20 mouse cellular contexts compared by ENCODE assay signal in the genomic region with DNA sequence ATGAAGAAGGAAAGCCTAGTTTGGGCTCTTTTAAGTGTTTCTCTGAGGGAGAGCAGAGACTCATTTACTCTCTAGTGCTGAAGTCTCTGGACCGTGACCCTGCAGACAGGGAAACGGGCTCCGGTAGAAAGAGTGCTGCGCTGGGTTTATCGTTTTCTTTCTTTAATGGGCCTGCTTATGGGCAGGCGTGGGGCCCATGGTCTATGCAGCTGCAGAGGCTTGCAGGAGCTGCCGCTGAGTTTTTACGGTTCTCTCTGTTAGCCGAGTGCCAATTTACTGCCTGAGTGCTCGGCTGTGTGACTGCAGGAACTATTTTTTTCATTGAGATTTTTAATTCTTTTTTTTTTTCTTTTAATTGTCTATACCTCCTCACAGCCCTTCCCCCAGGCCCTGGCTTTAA. TPM values are rescaled to one million over a fixed set of nuclear protein-coding genes. Genes with fewer than 3 reads are reported as not detected.
DNase-seq lines count a peak whose midpoint lies in the region; ATAC-seq lines count a peak whose summit lies in the region.
"Had no signal": no experiment of that assay in that cellular context is flagged by ENCODE, and none has a peak within 500 bp of the region (broad histone marks: within the 10 kb centered on the region; RNA-seq: fewer than 3 reads in every experiment).

No protein-coding gene starts in this region.

- H3K36me3 ChIP-seq in kidney, embryonic 14.5 days (ENCODE audit: control insufficient read depth, insufficient read depth, low read length), result no peaks in the 10 kb centered on the region
- no peaks in the 10 kb centered on the region for H3K36me3 ChIP-seq in neural tube, embryonic 12.5 days
- no peaks in the 10 kb centered on the region; the same call in 1 of the 2 replicates for H3K36me3 ChIP-seq in limb, embryonic 13.5 days
- H3K36me3 ChIP-seq: embryonic facial prominence, embryonic 12.5 days had no signal

- H3K4me2 ChIP-seq in kidney, embryonic 14.5 days (replicated peaks; ENCODE audit: low read depth, low read length), result no peak overlapping the region
- peak overlapping the region; percentile 14; the same call in 1 of the 2 replicates for H3K4me2 ChIP-seq in neural tube, embryonic 12.5 days (replicated peaks)
- 0 out of 2 replicates have a peak overlapping the region, but pooled peaks have one; percentile 5 for H3K4me2 ChIP-seq in limb, embryonic 13.5 days (replicated peaks)
- H3K4me2 ChIP-seq: embryonic facial prominence, embryonic 12.5 days had no signal

- peaks cover 29% of the 10 kb centered on the region for H3K4me1 ChIP-seq in kidney, embryonic 14.5 days (ENCODE audit: control insufficient read depth, insufficient read depth, low read length)
- H3K4me1 ChIP-seq in neural tube, embryonic 12.5 days, result peaks cover 36% of the 10 kb centered on the region
- peaks cover 40% of the 10 kb centered on the region for H3K4me1 ChIP-seq in limb, embryonic 13.5 days

- no peaks in the 10 kb centered on the region for H3K27me3 ChIP-seq in kidney, embryonic 14.5 days (ENCODE audit: control insufficient read depth, insufficient read depth, low read length)
- no peaks in the 10 kb centered on the region for H3K27me3 ChIP-seq in neural tube, embryonic 12.5 days (replicated peaks)
- H3K27me3 ChIP-seq in limb, embryonic 13.5 days, result no peaks in the 10 kb centered on the region
- H3K27me3 ChIP-seq: embryonic facial prominence, embryonic 12.5 days; Patski had no signal

- H3K27ac ChIP-seq in kidney, embryonic 14.5 days (ENCODE audit: low read depth, low read length), result no peak overlapping the region
- H3K27ac ChIP-seq in neural tube, embryonic 12.5 days, result no peak overlapping the region
- H3K27ac ChIP-seq in limb, embryonic 13.5 days, result peak overlapping the region; percentile 69; the same call in 1 of the 2 replicates
- H3K27ac ChIP-seq: embryonic facial prominence, embryonic 12.5 days; left cerebral cortex, adult 2 months had no signal

- H3K4me3 ChIP-seq in kidney, embryonic 14.5 days (ENCODE audit: low read length), result no peak overlapping the region
- H3K4me3 ChIP-seq in neural tube, embryonic 12.5 days, result no peak overlapping the region
- no peak overlapping the region for H3K4me3 ChIP-seq in limb, embryonic 13.5 days
- H3K4me3 ChIP-seq: embryonic facial prominence, embryonic 12.5 days; left cerebral cortex, adult 2 months had no signal

- peak; percentile 32; the same call in 1 of the 2 replicates for ATAC-seq in kidney, embryonic 14.5 days (ENCODE audit: low FRiP score, low TSS enrichment)
- ATAC-seq in neural tube, embryonic 12.5 days (ENCODE audit: low FRiP score, low read depth), result peak; percentile 56; the same call in 1 of the 2 replicates
- ATAC-seq in limb, embryonic 13.5 days (ENCODE audit: low FRiP score, low read depth), result no peak
- ATAC-seq: inflammation-experienced regulatory T-cells, adult 6 months; Patski had no signal

- WGBS in kidney, embryonic 14.5 days, result 6% methylated on average over 10 of the region's 10 CpGs
- WGBS in neural tube, embryonic 12.5 days, result 26% methylated on average over 10 of the region's 10 CpGs
- 13% methylated on average over 10 of the region's 10 CpGs for WGBS in limb, embryonic 13.5 days

- H3K9me3 ChIP-seq in kidney, embryonic 14.5 days (ENCODE audit: control insufficient read depth, low read length), result no peaks in the 10 kb centered on the region
- no peaks in the 10 kb centered on the region for H3K9me3 ChIP-seq in neural tube, embryonic 12.5 days
- H3K9me3 ChIP-seq in limb, embryonic 13.5 days, result no peaks in the 10 kb centered on the region
- H3K9me3 ChIP-seq: embryonic facial prominence, embryonic 12.5 days had no signal

- intact Hi-C loops in left cerebral cortex, postnatal 25 days (cut with DNase I), result no loop called here

- no peak overlapping the region for H3K9ac ChIP-seq in kidney, embryonic 14.5 days (ENCODE audit: low read depth, low read length)
- no peak overlapping the region for H3K9ac ChIP-seq in neural tube, embryonic 12.5 days
- 0 out of 2 replicates have a peak overlapping the region, but pooled peaks have one; percentile 5 for H3K9ac ChIP-seq in limb, embryonic 13.5 days
- H3K9ac ChIP-seq: embryonic facial prominence, embryonic 12.5 days had no signal

- no peak for DNase-seq in kidney, postnatal 14 days
- no peak for DNase-seq in neural tube, embryonic 10.5 days (ENCODE audit: extremely low spot score, low spot score)
- no peak for DNase-seq in testis, postnatal 10 days (ENCODE audit: low spot score)
- DNase-seq in left cerebral cortex, postnatal 25 days (ENCODE audit: low spot score in 2 of 2), result no peak
- DNase-seq: adrenal gland, postnatal 25 days; cerebellum, adult 2 months; gastrocnemius, postnatal 14 days; kidney, postnatal 10 days; lung, adult 18-20 months; thymus, adult 18-20 months had no signal

RNA-seq across cellular contexts. Expression of gene Cacng5, which starts 55.1 kb away (rescaled TPM):
- polyA plus RNA-seq in kidney, embryonic 14.5 days (2014; fragmentation: Nextera tagmentation; extraction: Ambion mirVana), result not detected in 2 replicates
- polyA plus RNA-seq in neural tube, embryonic 12.5 days (2016; fragmentation: Nextera tagmentation; extraction: Ambion mirVana), result 4.8 and 5.0 TPM in 2 replicates
- 0.10 and 0.13 TPM in 2 replicates for polyA plus RNA-seq in limb, embryonic 13.5 days (2015; fragmentation: Nextera tagmentation; extraction: Ambion mirVana)
- total RNA-seq in left cerebral cortex, postnatal 25 days (2021), result 10 to 100 TPM; 12.9 to 14.4 TPM
- total RNA-seq: heart, adult 8-10 months; liver, adult 2 months had no signal
- polyA plus RNA-seq: heart, postnatal 0 days; inflammation-experienced regulatory T-cells, adult 6 months; liver, adult 2 months; Patski had no signal
